8 mouse cellular contexts compared by ENCODE assay signal in the genomic region with DNA sequence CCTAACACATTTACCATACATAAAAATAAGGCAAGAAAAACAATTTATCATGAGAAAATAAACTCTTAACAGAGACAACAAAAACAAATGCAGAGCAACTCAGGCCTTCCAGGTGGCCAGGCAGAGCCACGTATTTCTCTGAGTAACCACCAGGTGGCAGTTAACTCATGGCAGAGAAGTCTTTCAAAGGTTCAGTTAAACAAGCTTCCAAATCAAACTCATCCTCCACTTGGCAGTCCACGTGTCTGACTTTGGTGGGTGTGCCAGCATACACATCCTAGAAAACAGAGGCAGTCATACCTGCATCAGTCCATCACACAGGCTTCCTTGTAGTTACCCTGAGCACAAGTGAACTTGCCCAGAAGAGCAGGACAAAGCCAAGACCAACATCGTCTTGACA. TPM values are rescaled to one million over a fixed set of nuclear protein-coding genes. Genes with fewer than 3 reads are reported as not detected.
DNase-seq lines count a peak whose midpoint lies in the region; ATAC-seq and TF ChIP-seq lines count a peak whose summit lies in the region.

No protein-coding gene starts in this region.

- TF ChIP-seq POLR2A in thymus, adult 2 months (IDR thresholded peaks at IDR 0.05; ENCODE audit: control insufficient read depth, extremely low read depth, insufficient read depth, low read length, poor library complexity): no peak

- H3K9me3 ChIP-seq in midbrain, embryonic 11.5 days (ENCODE audit: control insufficient read depth, low read length): no peaks in the 10 kb centered on the region
- H3K9me3 ChIP-seq in midbrain, embryonic 10.5 days (replicated peaks): no peaks in the 10 kb centered on the region

- DNase-seq in cerebellum, adult 18-20 months: peak; percentile 50 to 57
- peak; percentile 91 for DNase-seq in midbrain, embryonic 11.5 days (ENCODE audit: low spot score, missing footprints)
- no peak for DNase-seq in midbrain, embryonic 10.5 days (ENCODE audit: low spot score)
- DNase-seq in embryo, embryonic 10.5 days (ENCODE audit: low spot score): peak; percentile 71
- DNase-seq in kidney, postnatal 25 days: peak; percentile 51 to 62
- DNase-seq in lung, postnatal 25 days (ENCODE audit: low spot score): peak; percentile 53
- peak; percentile 53 for DNase-seq in thymus, adult 2 months

- no peaks in the 10 kb centered on the region for H3K27me3 ChIP-seq in midbrain, embryonic 11.5 days (ENCODE audit: control insufficient read depth, insufficient read depth, low read length)
- H3K27me3 ChIP-seq in midbrain, embryonic 10.5 days (ENCODE audit: low read depth, poor library complexity, severe bottlenecking): no peaks in the 10 kb centered on the region
- no peaks in the 10 kb centered on the region for H3K27me3 ChIP-seq in thymus, adult 2 months (ENCODE audit: control insufficient read depth, insufficient read depth, low read length)

- 50% methylated on average over 3 of the region's 3 CpGs for whole genome bisulfite sequencing in midbrain, embryonic 11.5 days
- 54% methylated on average over 3 of the region's 3 CpGs for WGBS in midbrain, embryonic 10.5 days
- WGBS in thymus, adult 2 months: 44% methylated on average over 3 of the region's 3 CpGs

- TF ChIP-seq CTCF in thymus, adult 2 months (IDR thresholded peaks at IDR 0.05; ENCODE audit: borderline replicate concordance, control insufficient read depth, extremely low read depth, insufficient read depth, low read length, poor library complexity): no peak

- H3K9ac ChIP-seq in midbrain, embryonic 11.5 days (ENCODE audit: low read length): no peak overlapping the region

- H3K36me3 ChIP-seq in midbrain, embryonic 11.5 days (ENCODE audit: control insufficient read depth, insufficient read depth, low read length): peaks cover 21% of the 10 kb centered on the region
- H3K36me3 ChIP-seq in midbrain, embryonic 10.5 days: peaks cover 92% of the 10 kb centered on the region
- H3K36me3 ChIP-seq in thymus, adult 2 months (ENCODE audit: control insufficient read depth, insufficient read depth, low read length): peaks cover 58% of the 10 kb centered on the region

- no peak overlapping the region for H3K4me2 ChIP-seq in midbrain, embryonic 11.5 days

- no peak overlapping the region for H3K27ac ChIP-seq in midbrain, embryonic 11.5 days (ENCODE audit: low read depth, low read length)
- H3K27ac ChIP-seq in midbrain, embryonic 10.5 days (replicated peaks): no peak overlapping the region
- no peak overlapping the region for H3K27ac ChIP-seq in thymus, adult 2 months (ENCODE audit: control insufficient read depth, insufficient read depth, low read length)

- no peak overlapping the region for H3K4me3 ChIP-seq in midbrain, embryonic 11.5 days (ENCODE audit: low read depth, low read length)
- no peak overlapping the region for H3K4me3 ChIP-seq in midbrain, embryonic 10.5 days
- no peak overlapping the region for H3K4me3 ChIP-seq in thymus, adult 2 months (ENCODE audit: control insufficient read depth, insufficient read depth, low read length)

- no peaks in the 10 kb centered on the region for H3K4me1 ChIP-seq in midbrain, embryonic 11.5 days (ENCODE audit: control insufficient read depth, insufficient read depth, low read length)
- no peaks in the 10 kb centered on the region for H3K4me1 ChIP-seq in midbrain, embryonic 10.5 days
- H3K4me1 ChIP-seq in thymus, adult 2 months (replicated peaks; ENCODE audit: control insufficient read depth, insufficient read depth, low read length): no peaks in the 10 kb centered on the region

- no peak for ATAC-seq in cerebellum, adult (ENCODE audit: insufficient number of reproducible peaks, low FRiP score, low TSS enrichment)
- no peak for ATAC-seq in midbrain, embryonic 11.5 days (ENCODE audit: low FRiP score)

RNA-seq across cellular contexts. Expression of a gene that starts 10.9 kb away (rescaled TPM):
- polyA plus RNA-seq in midbrain, embryonic 11.5 days (2014; fragmentation: Nextera tagmentation; extraction: Ambion mirVana): 0.44 and 0.62 TPM in 2 replicates
- polyA plus RNA-seq in midbrain, embryonic 10.5 days (2016; fragmentation: Nextera tagmentation; extraction: Ambion mirVana): 0.27 and 0.71 TPM in 2 replicates
- polyA plus RNA-seq in thymus, adult 2 months (2012; rRNA removed): 0.56 and 0.82 TPM in 2 replicates

RNA-seq across cellular contexts. Expression of a gene that starts 11.2 kb away (rescaled TPM):
- 57.5 and 64.4 TPM in 2 replicates for polyA plus RNA-seq in midbrain, embryonic 11.5 days (2014; fragmentation: Nextera tagmentation; extraction: Ambion mirVana)
- polyA plus RNA-seq in midbrain, embryonic 10.5 days (2016; fragmentation: Nextera tagmentation; extraction: Ambion mirVana): 63.9 and 70.4 TPM in 2 replicates
- 89.5 and 125 TPM in 2 replicates for polyA plus RNA-seq in thymus, adult 2 months (2012; rRNA removed)

RNA-seq across cellular contexts. Expression of a gene that starts 11.7 kb away (rescaled TPM):
- polyA plus RNA-seq in midbrain, embryonic 11.5 days (2014; fragmentation: Nextera tagmentation; extraction: Ambion mirVana): 304 and 334 TPM in 2 replicates
- polyA plus RNA-seq in midbrain, embryonic 10.5 days (2016; fragmentation: Nextera tagmentation; extraction: Ambion mirVana): 309 and 347 TPM in 2 replicates
- 87.4 and 132 TPM in 2 replicates for polyA plus RNA-seq in thymus, adult 2 months (2012; rRNA removed)

RNA-seq across cellular contexts. Expression of a gene that starts 17.3 kb away (rescaled TPM):
- 277 and 307 TPM in 2 replicates for polyA plus RNA-seq in midbrain, embryonic 11.5 days (2014; fragmentation: Nextera tagmentation; extraction: Ambion mirVana)
- 317 and 336 TPM in 2 replicates for polyA plus RNA-seq in midbrain, embryonic 10.5 days (2016; fragmentation: Nextera tagmentation; extraction: Ambion mirVana)
- polyA plus RNA-seq in thymus, adult 2 months (2012; rRNA removed): 57.3 and 72.7 TPM in 2 replicates

RNA-seq across cellular contexts. Expression of a gene that starts 17.6 kb away (rescaled TPM):
- 36.0 and 37.4 TPM in 2 replicates for polyA plus RNA-seq in midbrain, embryonic 11.5 days (2014; fragmentation: Nextera tagmentation; extraction: Ambion mirVana)
- 38.2 and 46.0 TPM in 2 replicates for polyA plus RNA-seq in midbrain, embryonic 10.5 days (2016; fragmentation: Nextera tagmentation; extraction: Ambion mirVana)
- 71.6 and 78.0 TPM in 2 replicates for polyA plus RNA-seq in thymus, adult 2 months (2012; rRNA removed)
